Mouse (Mus musculus) B cell, adult 2 months (primary cell): ENCODE data around the gene Gm7954.
"Not testable (repeated sequence)": the region's sequence is repeated elsewhere in the genome, so short reads cannot be mapped to it uniquely, and the experiment has no call there.

Experiments used
- DNase-seq, 2 experiments: peaks; one replicate each; pipeline ENCODE4 v3.0.0; 2022

Gene Gm7954

GRCm38 (mm10) chr14:41453418-41453817, at the start of gene Gm7954:
Gene Gm7954 (minus strand): TSS chr14:41453518.
- DNase-seq: not testable (repeated sequence)

GRCm38 (mm10) chr14:41489385-41489784, 36.1 kb upstream of the Gm7954 start, which contains the start of gene Gm3486:
Gene Gm3486 (minus strand): TSS chr14:41489485.
- not testable (repeated sequence) for DNase-seq

- not testable (repeated sequence) for DNase-seq
Measured at GRCm38 (mm10) chr14:41425393-41426075, 27.8 kb downstream of the Gm7954 start.

GRCm38 (mm10) chr14:41424694-41425093, 28.6 kb downstream of the Gm7954 start:
- DNase-seq: not testable (repeated sequence)

GRCm38 (mm10) chr14:41408181-41408580, 45.1 kb downstream of the Gm7954 start, which contains the start of gene Gm6482:
Gene Gm6482 (minus strand): TSS chr14:41408281.
- not testable (repeated sequence) for DNase-seq
